Mouse (Mus musculus): ENCODE results near the gene Ctnnbip1. TPM values are rescaled to one million over a fixed set of nuclear protein-coding genes. Genes with fewer than 3 reads are reported as not detected.
A peak's percentile ranks its signal among the peaks of the same experiment; 100 is the strongest.

The Ctnnbip1 gene
- polyA plus RNA-seq, 1 experiment from 2014 or later, result 74.6 TPM

DNA sequence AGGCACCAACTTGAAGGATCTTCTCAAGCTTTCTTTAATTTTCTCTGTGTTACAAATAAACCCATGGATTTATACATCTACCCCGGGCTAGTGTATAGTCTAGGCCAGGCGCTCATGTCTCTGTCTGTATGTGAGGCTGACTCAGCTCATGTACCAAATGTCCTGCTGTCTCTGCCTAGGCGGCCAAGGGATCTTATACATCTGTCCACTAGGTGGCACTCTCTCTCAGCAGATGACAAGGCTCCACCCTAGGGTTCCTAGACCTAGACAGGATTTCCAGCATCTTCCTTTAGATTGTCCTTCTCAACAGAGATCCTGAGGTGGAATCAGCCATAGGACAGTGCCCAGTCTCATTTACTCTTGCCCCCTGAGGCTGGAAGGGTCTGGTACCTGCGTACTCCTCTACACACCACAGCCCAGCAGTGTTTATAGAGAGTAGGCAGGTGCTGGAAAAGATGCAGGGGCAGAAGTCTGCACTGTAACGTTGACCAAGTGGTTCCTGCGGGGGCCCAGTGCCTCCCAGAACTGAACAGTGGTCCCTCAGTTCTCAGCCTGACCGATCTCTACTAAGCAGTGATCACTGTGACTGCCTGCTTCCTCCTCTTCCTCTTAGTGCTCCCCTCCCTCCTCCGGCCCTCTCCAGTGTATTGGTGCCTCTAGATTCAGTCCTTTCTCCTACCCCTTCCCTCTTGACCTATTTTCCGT, 31.3 kb downstream of the Ctnnbip1 start:
- H3K27me3 ChIP-seq, result no peaks in the 10 kb centered on the region
- no peak overlapping the region for H3K4me3 ChIP-seq (replicated peaks)
- no peaks in the 10 kb centered on the region for H3K9me3 ChIP-seq
- 69% methylated on average over 9 of the region's 9 CpGs for WGBS
- peaks cover 35% of the 10 kb centered on the region for H3K36me3 ChIP-seq
- peak overlapping the region; percentile 39; the same call in 1 of the 2 replicates for H3K9ac ChIP-seq (replicated peaks)
- no peak overlapping the region for H3K27ac ChIP-seq
- H3K4me1 ChIP-seq (replicated peaks), result 0 out of 2 replicates have a peak, but pooled peaks cover 2% of the 10 kb centered on the region
- no peak overlapping the region for H3K4me2 ChIP-seq (replicated peaks)
- peak; percentile 90 for ATAC-seq

DNA sequence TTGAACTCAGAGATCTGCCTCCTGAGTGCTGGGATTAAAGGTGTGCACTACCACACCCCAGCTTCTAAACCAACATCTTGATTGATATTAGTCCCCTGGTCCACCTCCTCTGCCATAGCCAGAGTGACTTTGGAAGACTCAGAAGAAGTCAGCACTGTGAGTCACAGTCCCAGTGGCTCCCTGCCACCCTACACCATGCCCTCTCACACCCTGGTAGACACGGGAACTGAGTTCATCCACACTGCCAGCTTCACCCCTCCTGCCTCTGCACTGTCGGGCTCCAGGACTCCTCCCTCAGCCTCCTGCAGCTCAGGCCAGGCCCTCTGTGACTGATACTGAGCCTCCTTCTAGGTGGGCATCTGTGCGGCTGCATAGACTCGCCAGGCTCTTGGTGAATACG, 32.8 kb downstream of the Ctnnbip1 start:
- 78% methylated on average over 5 of the region's 5 CpGs for WGBS
- H3K36me3 ChIP-seq, result peaks cover 31% of the 10 kb centered on the region
- no peaks in the 10 kb centered on the region for H3K9me3 ChIP-seq
- H3K9ac ChIP-seq (replicated peaks), result no peak overlapping the region; the same call in 1 of the 2 replicates
- H3K4me3 ChIP-seq (replicated peaks), result no peak overlapping the region
- no peaks in the 10 kb centered on the region for H3K27me3 ChIP-seq
- no peak overlapping the region for H3K4me2 ChIP-seq (replicated peaks)
- ATAC-seq, result no peak
- no peak overlapping the region for H3K27ac ChIP-seq
- 0 out of 2 replicates have a peak, but pooled peaks cover 4% of the 10 kb centered on the region for H3K4me1 ChIP-seq (replicated peaks)

DNA sequence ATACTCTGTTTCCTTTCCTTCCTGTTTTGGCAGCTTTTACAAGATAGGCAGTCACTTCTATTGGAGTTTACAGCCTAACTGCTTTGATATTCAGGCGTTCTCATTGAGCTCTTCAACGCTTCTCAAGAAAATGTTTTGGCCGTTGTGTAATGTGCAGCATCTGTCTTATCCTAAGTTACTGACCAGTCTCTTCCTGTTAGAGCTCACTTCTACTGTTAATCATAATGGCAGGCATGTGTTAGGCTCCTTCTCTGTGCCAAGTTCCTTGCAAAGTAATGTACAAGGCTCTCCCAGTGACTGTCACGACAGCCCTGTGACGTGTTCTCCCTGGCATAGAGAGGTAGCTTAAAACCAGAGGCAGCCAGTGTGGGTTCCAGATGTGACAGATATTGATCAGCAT, 33.7 kb downstream of the Ctnnbip1 start:
- Histone ChIP-seq H3K27ac (no peak overlapping the region), H3K27me3 (no peaks in the 10 kb centered on the region), H3K9me3 (no peaks in the 10 kb centered on the region), H3K4me2 (replicated peaks) (no peak overlapping the region), H3K4me3 (replicated peaks) (no peak overlapping the region), H3K36me3 (peaks cover 23% of the 10 kb centered on the region), H3K9ac (replicated peaks) (no peak overlapping the region), H3K4me1 (replicated peaks) (0 out of 2 replicates have a peak, but pooled peaks cover 4% of the 10 kb centered on the region)
- WGBS, result 93% methylated on average over 5 of the region's 5 CpGs
- no peak for ATAC-seq

DNA sequence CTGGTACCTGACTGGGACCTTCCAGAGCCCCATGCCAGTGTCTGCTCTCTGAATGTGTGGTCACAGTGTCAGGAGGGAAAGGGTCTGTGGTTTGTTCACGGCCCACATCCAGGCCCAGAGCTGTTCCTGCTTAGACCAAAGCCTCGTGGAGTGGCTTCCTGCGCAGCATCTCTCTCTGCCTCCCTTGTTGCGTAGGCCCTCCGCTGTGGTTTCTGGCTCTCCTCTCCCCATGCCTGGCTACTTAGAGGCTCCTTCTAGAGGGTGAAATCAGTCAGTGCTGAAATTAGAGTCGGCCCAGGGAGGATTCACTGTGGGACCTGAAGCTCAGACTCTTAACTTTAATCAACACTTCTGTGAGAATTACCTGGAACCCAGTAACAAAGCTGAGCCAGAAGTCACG, 35.8 kb downstream of the Ctnnbip1 start:
- no peak for ATAC-seq
- Histone ChIP-seq H3K4me3 (replicated peaks) (no peak overlapping the region), H3K27ac (no peak overlapping the region), H3K36me3 (peaks cover 20% of the 10 kb centered on the region), H3K9ac (replicated peaks) (no peak overlapping the region), H3K4me2 (replicated peaks) (no peak overlapping the region), H3K27me3 (no peaks in the 10 kb centered on the region), H3K9me3 (no peaks in the 10 kb centered on the region), H3K4me1 (replicated peaks) (0 out of 2 replicates have a peak, but pooled peaks cover 4% of the 10 kb centered on the region)
- WGBS, result 83% methylated on average over 7 of the region's 7 CpGs

DNA sequence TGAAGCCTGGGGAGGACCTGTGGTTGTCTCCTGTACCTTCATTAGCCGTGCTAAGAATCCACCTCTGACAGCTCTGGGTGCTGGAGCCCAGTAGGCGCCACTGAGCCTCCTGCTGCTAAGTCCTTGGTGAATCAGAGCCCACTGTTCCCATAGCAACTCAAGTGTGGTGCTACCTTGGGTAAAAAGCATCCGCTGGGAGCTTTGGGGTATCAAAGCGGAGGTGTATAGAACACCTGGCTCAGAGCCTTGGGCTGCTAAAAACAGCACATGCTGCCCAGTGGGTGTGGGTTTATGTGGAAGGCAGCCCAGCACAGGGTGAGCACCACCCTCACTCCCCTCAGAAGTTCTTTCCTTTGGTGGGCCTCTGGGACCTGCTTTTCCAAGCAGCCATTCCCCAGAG, 38.1 kb downstream of the Ctnnbip1 start:
- 87% methylated on average over 4 of the region's 4 CpGs for WGBS
- Histone ChIP-seq H3K9ac (replicated peaks) (no peak overlapping the region), H3K4me2 (replicated peaks) (no peak overlapping the region), H3K27ac (no peak overlapping the region), H3K9me3 (0 out of 2 replicates have a peak, but pooled peaks cover 5% of the 10 kb centered on the region), H3K4me3 (replicated peaks) (no peak overlapping the region), H3K27me3 (no peaks in the 10 kb centered on the region), H3K36me3 (peaks cover 33% of the 10 kb centered on the region), H3K4me1 (replicated peaks) (0 out of 2 replicates have a peak, but pooled peaks cover 4% of the 10 kb centered on the region)
- no peak for ATAC-seq

DNA sequence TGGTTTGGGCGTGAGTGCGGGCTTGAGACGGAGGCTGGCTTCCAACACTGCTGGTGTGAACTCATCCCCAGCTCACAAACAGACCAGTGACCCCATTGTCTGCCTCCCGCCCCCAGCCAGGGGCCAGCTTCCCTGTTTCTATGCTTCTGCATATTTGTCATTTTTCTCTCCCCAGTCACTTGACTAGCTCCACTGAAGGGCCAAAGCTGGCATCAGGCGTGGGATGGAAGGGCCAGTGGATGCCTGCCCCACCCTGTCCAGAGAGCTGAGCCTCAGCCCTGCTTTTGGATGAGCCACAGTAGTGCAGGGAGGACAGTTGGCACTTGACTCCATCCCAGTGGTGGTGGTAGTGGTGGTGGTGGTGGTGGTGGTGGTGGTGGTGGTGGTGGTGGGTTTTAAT, 39.9 kb downstream of the Ctnnbip1 start:
- H3K27ac ChIP-seq, result no peak overlapping the region
- no peak overlapping the region for H3K4me3 ChIP-seq (replicated peaks)
- 86% methylated on average over 5 of the region's 5 CpGs for WGBS
- 0 out of 2 replicates have a peak, but pooled peaks cover 5% of the 10 kb centered on the region for H3K9me3 ChIP-seq
- no peak overlapping the region for H3K4me2 ChIP-seq (replicated peaks)
- H3K9ac ChIP-seq (replicated peaks), result no peak overlapping the region
- peaks cover 15% of the 10 kb centered on the region for H3K4me1 ChIP-seq (replicated peaks)
- no peaks in the 10 kb centered on the region for H3K27me3 ChIP-seq
- H3K36me3 ChIP-seq, result peaks cover 33% of the 10 kb centered on the region
- no peak for ATAC-seq

DNA sequence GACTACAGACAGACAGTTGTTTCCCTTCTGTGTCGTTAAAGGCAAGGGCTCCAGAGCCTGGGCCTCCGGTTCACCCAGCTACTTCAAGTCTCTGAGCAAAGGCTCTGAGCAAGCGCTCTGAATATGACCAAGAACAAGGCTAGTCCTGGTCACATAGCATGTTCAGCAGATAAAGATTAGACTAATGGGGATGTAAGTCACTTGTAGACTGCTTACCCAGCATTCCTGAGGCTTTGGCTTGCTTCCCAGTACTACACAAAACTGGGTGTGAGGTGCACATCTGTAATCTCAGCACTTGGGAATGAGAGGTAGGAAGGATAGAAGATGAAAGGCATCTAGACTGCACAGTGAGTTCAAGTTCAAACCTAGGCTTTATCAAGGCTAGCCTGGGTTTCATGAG, 40.4 kb downstream of the Ctnnbip1 start:
- Histone ChIP-seq H3K36me3 (peaks cover 33% of the 10 kb centered on the region), H3K4me1 (replicated peaks) (peaks cover 19% of the 10 kb centered on the region), H3K4me2 (replicated peaks) (no peak overlapping the region), H3K27ac (no peak overlapping the region), H3K9ac (replicated peaks) (no peak overlapping the region), H3K9me3 (0 out of 2 replicates have a peak, but pooled peaks cover 5% of the 10 kb centered on the region), H3K4me3 (replicated peaks) (no peak overlapping the region), H3K27me3 (no peaks in the 10 kb centered on the region)
- no peak for ATAC-seq
- 93% methylated on average over 3 of the region's 3 CpGs for WGBS

DNA sequence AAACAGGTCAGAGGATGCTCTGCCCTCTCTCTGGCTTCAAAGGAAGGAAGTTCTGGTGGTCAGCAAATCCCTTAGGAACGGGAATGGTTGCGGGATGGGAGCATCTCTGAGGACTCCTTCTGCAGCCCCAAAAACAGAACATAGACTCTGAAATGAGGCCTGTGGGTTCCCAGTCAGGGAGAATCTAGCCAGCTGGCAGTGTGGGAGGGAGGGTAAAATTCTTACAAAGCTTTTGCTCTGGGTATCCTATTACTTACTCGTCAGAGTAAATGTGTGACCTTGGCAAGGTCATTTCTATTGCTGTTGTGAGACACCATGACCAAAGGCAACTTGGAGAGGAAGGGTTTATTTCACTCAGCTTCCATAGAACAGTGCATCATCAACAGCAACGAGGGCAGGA, 43.4 kb downstream of the Ctnnbip1 start:
- Histone ChIP-seq H3K9ac (replicated peaks) (no peak overlapping the region), H3K9me3 (0 out of 2 replicates have a peak, but pooled peaks cover 5% of the 10 kb centered on the region), H3K4me1 (replicated peaks) (peaks cover 37% of the 10 kb centered on the region), H3K4me2 (replicated peaks) (no peak overlapping the region), H3K36me3 (peaks cover 26% of the 10 kb centered on the region), H3K27me3 (no peaks in the 10 kb centered on the region), H3K4me3 (replicated peaks) (no peak overlapping the region), H3K27ac (0 out of 2 replicates have a peak overlapping the region, but pooled peaks have one; percentile 83)
- ATAC-seq, result no peak
- 84% methylated on average over 4 of the region's 4 CpGs for WGBS

DNA sequence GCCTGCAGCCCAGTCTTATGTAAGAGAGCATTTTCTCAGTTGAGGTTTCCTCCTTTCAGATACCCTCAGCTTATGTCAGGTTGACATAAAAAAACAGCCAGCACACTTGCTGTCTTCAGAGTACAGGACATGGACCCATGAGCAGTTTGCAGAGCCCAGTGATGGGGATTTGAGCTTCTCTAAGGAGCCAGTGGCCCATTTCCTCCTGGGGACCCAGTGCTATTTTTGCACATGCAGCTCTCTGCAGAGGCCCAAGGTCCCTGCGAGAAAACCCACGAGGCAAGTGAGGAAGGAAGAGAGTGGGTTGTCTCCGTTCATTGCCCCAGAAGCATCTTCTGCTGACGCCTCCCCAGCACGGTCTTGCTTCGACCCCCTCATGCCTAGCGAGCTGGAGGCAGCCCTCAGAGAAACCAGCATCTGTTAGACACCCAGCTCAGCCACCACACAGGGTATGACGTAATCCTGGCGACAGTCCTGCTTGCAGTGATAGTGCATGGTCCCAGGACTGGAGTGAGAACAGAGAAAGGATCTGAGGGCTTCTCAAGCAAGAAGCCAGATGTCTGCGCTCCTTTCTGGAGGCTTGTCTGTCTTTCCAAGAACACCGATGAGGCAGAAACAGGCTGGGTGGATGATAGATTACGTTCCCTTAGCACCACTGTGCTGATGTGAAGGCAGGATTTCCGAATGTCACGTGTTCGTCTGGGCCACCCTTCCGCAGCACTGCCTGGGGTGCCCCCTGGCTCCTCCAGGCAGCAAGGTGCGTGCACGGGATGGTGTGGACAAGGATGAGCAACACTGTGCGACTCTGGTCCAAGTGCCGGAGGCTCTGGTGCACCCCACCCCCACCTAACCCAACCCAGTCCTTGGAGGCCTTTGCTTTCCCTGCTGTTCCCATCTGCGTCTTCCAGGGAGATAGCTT, 44.2 kb downstream of the Ctnnbip1 start:
- Histone ChIP-seq H3K4me2 (replicated peaks) (no peak overlapping the region), H3K27ac (peak overlapping the region; percentile 83), H3K4me3 (replicated peaks) (no peak overlapping the region), H3K9ac (replicated peaks) (peak overlapping the region; percentile 40), H3K4me1 (replicated peaks) (peaks cover 38% of the 10 kb centered on the region), H3K36me3 (peaks cover 22% of the 10 kb centered on the region), H3K9me3 (0 out of 2 replicates have a peak, but pooled peaks cover 5% of the 10 kb centered on the region), H3K27me3 (no peaks in the 10 kb centered on the region)
- WGBS, result 63% methylated on average over 21 of the region's 21 CpGs
- ATAC-seq, result peak; percentile 54

DNA sequence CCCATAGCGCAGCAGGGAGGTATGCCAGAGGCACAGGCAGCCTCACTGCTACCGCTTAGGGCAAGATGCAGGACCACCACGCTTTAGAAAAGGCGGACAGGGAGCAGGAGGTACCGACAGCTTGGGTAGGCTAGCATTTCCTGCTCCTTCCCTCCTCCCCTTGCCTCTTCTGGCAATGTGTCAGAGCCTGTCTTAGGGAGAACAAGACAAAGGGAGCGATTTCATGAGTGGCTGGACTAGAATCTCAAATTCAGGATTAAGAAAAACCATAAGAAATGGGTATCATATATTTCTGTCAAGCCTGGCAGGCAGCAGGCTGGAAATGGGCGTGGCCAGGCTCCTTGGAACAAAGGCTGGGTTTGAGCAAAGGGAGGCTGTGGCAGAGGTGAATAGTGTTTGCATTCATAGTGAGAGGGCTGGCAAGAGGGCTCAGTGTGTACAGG, 44.9 kb downstream of the Ctnnbip1 start:
- peak overlapping the region; percentile 83 for H3K27ac ChIP-seq
- H3K4me2 ChIP-seq (replicated peaks), result no peak overlapping the region
- H3K4me3 ChIP-seq (replicated peaks), result no peak overlapping the region
- H3K9me3 ChIP-seq, result 0 out of 2 replicates have a peak, but pooled peaks cover 5% of the 10 kb centered on the region
- peak overlapping the region; percentile 40 for H3K9ac ChIP-seq (replicated peaks)
- WGBS, result 19% methylated on average over 7 of the region's 7 CpGs
- no peak; the same call in 1 of the 2 replicates for ATAC-seq
- peaks cover 45% of the 10 kb centered on the region for H3K4me1 ChIP-seq (replicated peaks)
- peaks cover 16% of the 10 kb centered on the region for H3K36me3 ChIP-seq
- no peaks in the 10 kb centered on the region for H3K27me3 ChIP-seq

DNA sequence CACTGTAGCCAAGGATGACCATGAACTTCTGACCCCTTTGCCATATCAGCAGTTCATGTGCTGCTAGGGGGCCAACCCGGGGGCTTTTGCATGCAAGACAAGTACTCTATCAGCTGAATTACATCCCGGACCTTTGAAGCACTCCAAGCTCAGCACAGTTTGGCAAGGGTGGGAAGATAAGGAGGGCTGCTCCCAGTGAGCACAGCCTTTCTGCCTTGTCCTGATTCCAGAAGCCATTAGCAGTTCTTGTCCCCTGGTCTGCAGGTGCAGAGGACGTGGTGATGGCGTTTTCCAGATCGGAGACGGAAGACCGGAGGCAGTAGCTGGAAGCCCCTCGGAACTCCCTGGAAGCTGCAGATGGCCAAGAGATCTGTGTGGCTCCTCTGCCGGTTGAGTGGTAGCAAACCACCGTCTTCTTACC, 45.9 kb downstream of the Ctnnbip1 start:
- Histone ChIP-seq H3K4me3 (replicated peaks) (no peak overlapping the region), H3K27ac (peak overlapping the region; percentile 79; the same call in 1 of the 2 replicates), H3K4me1 (replicated peaks) (peaks cover 46% of the 10 kb centered on the region), H3K36me3 (peaks cover 13% of the 10 kb centered on the region), H3K9me3 (0 out of 2 replicates have a peak, but pooled peaks cover 5% of the 10 kb centered on the region), H3K4me2 (replicated peaks) (peak overlapping the region; percentile 39), H3K9ac (replicated peaks) (no peak overlapping the region), H3K27me3 (no peaks in the 10 kb centered on the region)
- no peak for ATAC-seq
- WGBS, result 88% methylated on average over 10 of the region's 10 CpGs

All from midbrain, embryonic 13.5 days (tissue).